8 mouse cellular contexts compared by ENCODE assay signal in the genomic region with DNA sequence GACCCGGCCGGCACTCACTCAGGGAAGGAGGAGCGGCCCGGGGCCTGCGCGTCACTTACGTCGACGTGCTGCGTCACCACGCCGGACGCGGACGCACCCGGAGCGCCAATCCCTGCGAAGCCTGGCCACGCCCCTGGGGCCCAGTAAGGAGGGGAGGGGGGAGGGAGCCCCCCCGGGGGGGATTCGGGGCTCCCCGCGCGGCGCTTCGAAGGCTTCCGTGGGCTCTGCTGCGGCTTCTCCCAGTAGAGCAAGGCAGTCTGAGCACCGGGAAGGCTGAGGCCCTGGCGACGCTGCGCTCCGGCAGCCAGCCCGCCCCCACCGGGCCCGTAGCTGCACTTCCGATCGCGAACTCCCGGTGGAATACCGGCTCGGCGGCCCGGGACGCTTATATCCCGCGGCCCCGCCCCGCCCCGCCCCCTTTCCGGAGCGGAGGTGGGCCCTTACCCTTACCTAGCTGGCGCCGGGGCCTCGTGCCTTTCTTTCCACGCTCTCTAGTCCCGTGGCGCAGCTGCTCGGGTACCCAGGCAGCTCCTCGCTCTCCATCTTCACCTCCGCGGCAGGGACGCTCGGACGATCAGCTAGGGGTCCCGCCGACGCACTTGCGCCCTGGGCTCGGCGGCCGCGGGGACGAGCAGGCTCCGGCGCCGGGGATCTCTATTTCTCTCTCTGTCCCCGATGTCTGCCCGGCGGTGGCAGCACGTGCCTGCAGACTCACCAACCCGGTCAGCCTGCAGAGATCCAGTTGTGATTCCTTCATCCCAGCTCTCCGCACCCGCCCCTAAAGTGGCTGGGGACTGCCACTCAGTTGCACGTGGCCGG. TPM values are rescaled to one million over a fixed set of nuclear protein-coding genes. Genes with fewer than 3 reads are reported as not detected.
DNase-seq lines count a peak whose midpoint lies in the region; ATAC-seq and TF ChIP-seq lines count a peak whose summit lies in the region.

A gene (minus strand): TSS at position 129 of the 819 bp plus-strand sequence.

- no peak for TF ChIP-seq CTCF in cortical plate, adult 2 months (IDR thresholded peaks at IDR 0.05; ENCODE audit: extremely low read depth, insufficient read depth, low read length)

- 0 out of 2 replicates have a peak, but pooled peaks have one; percentile 22 for TF ChIP-seq POLR2A in cortical plate, adult 2 months (IDR thresholded peaks at IDR 0.05; ENCODE audit: extremely low read depth, insufficient read depth, low read length)

- H3K4me3 ChIP-seq in cortical plate, adult 2 months (ENCODE audit: insufficient read depth, low read length) = peak within 1 kb of the TSS; percentile 89

- ATAC-seq in activated CD4-positive, CD25-positive, alpha-beta regulatory T cell, adult 4 months = peak; percentile 92
- ATAC-seq in megakaryocyte progenitor cell, adult 5-6 weeks (replicated peaks; ENCODE audit: poor library complexity) = peak; percentile 83

- peak within 1 kb of the TSS; percentile 98 for H3K27ac ChIP-seq in cortical plate, adult 2 months (ENCODE audit: insufficient read depth, low read length)

- peak; percentile 85 to 94 for DNase-seq in gastrocnemius, adult 8-10 months (ENCODE audit: low spot score in 2 of 2)
- DNase-seq in induced T-regulatory cell, adult 2 months (ENCODE audit: low read depth) = peak; percentile 97
- peak; percentile 78 to 91 for DNase-seq in left cerebral cortex, adult 9 months (ENCODE audit: low spot score in 2 of 2)
- DNase-seq in right cerebral cortex, postnatal 14 days = peak; percentile 96
- peak; percentile 88 to 95 for DNase-seq in urinary bladder, postnatal 36 days (ENCODE audit: low spot score in 2 of 2)

- peaks cover 5% of the 10 kb centered on the region for H3K4me1 ChIP-seq in cortical plate, adult 2 months (ENCODE audit: control insufficient read depth, insufficient read depth, low read length)

RNA-seq across cellular contexts. Expression of the gene that starts here (rescaled TPM):
- 10 to 100 TPM; 18.8 to 22.1 TPM for polyA plus RNA-seq in activated CD4-positive, CD25-positive, alpha-beta regulatory T cell, adult 4 months (2017; shearing (Covaris generic))
- 25.4 and 26.0 TPM in 2 replicates for polyA plus RNA-seq in cortical plate, adult 2 months (2012; rRNA removed)
- total RNA-seq in gastrocnemius, adult 8-10 months (2022) = 10 to 100 TPM; 19.8 to 24.7 (median 20.5) TPM
- total RNA-seq in megakaryocyte progenitor cell, adult 5-6 weeks (2015) = 59.6 and 67.6 TPM in 2 replicates
- total RNA-seq in megakaryocyte progenitor cell, adult 5-6 weeks (2017) = 50.9 and 64.3 TPM in 2 replicates

Comparison
In these comparisons a context has a peak if more than half of its experiments do, and no peak if none do; other contexts are left out.
1. Peak in every context shown above with its lines: DNase-seq, ATAC-seq, H3K4me3 ChIP-seq and H3K27ac ChIP-seq.